Mouse (Mus musculus): ENCODE data around the gene E2f3. TPM values are rescaled to one million over a fixed set of nuclear protein-coding genes. Genes with fewer than 3 reads are reported as not detected.

E2f3 gene
- polyA plus RNA-seq (2014; fragmentation: Illumina TruSeq; extraction: RNeasy Lipid Tissue Mini Kit (QIAGEN cat#74804); ENCODE audit: low read depth, low replicate concordance), result 3.2 TPM

GRCm38 (mm10) chr13:29985855-29986755 lies at the start of gene E2f3:
Gene E2f3, minus strand, starts transcription at chr13:29986063.

Other genes starting within 250 kb of the E2f3 start
- 122 TPM for gene Cdkal1, start 130.4 kb downstream of the E2f3 start, polyA plus RNA-seq (2014; fragmentation: Illumina TruSeq; extraction: RNeasy Lipid Tissue Mini Kit (QIAGEN cat#74804); ENCODE audit: low read depth, low replicate concordance)
- gene Mboat1, start 150.4 kb upstream of the E2f3 start, polyA plus RNA-seq (2014; fragmentation: Illumina TruSeq; extraction: RNeasy Lipid Tissue Mini Kit (QIAGEN cat#74804); ENCODE audit: low read depth, low replicate concordance), result 0.24 TPM